Mouse (Mus musculus): ENCODE measurements around the gene Vapb.

DNA sequence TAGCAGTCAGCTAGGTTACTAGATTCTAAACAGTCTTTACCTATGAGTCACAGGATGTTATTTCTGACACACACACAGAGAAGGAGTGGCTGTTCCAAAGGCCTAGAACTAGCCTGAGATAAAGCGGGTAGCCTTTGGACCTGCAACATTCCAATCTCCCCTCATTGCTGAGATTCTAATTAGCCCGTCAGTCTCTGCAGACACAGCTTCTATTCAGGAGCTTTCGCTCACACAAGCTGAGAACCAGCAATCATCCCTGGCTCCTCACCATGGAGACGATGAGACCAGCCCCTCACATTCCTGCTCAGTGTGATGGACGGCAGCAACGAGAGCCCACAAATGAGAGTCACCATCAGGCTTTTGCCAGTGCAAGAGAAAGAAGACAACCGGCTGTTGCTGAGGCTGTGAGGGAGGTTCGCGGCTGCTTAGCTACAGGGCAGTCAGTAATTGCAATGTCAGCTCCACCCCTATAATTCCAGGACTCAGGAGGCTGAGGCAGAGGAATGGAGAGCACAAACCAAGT, 6.8 kb upstream of the Vapb start:
- TF ChIP-seq MYB (IDR thresholded peaks at IDR 0.05; ENCODE audit: low read depth, low read length): no peak
- no peak for TF ChIP-seq CTCF (IDR thresholded peaks at IDR 0.05 in 2 of 3, conservative IDR thresholded peaks at IDR 0.05 in 1 of 3; ENCODE audit: control insufficient read depth in 1 of 3, insufficient read depth in 1 of 3, low read depth in 2 of 3, low read length in 3 of 3, poor library complexity in 1 of 3, severe bottlenecking in 1 of 3)
- no peak for TF ChIP-seq POLR2A (IDR thresholded peaks at IDR 0.05; ENCODE audit: control insufficient read depth in 1 of 2, insufficient read depth in 1 of 2, low read depth in 1 of 2, low read length in 2 of 2, poor library complexity in 1 of 2)
- TF ChIP-seq NELFE (IDR thresholded peaks at IDR 0.05; ENCODE audit: low read depth, low read length): no peak

Data from MEL (cell line).